Mouse (Mus musculus): ENCODE measurements around the gene Fads2.
"Not testable (repeated sequence)": the region's sequence is repeated elsewhere in the genome, so short reads cannot be mapped to it uniquely, and the experiment has no call there.

Gene Fads2

DNA sequence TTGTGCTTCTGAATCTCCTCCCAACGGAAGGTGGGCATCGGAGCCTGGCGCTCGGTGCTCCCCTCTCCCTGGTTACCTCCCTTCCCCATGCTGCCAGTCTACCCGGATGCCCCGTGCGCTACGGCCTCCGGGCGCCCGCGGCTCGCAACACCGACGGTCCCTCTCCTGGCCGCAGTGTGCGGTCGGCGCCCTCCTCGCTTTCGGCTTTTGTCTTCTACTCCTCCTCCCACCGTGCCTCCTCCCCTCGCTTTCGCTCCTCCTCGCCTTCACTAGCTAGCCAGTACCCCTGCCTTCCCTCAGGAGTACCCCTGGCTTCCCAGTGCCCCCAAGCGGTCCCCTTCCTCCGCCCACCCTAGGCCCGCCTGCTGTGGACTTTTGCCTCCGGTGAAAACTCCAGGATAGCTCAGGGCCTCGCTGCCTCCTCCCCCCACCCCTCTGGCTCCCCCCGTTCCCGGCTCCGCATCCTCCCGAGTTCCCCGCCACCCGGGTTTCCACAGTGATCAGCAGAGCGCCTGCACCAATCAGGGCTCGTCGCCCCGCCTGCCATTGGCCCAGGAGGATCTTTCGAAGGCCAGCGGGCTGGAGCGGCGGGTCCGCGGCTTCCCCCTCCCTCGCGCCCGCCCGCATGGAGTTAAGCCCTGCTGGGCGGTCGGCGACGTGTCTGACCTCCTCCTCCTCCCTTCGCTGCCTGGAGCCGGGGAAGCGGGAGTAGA is at the start of gene Fads2:
Gene Fads2 (minus strand): TSS at position 406 of the 713 bp plus-strand sequence.
- peak; percentile 79 for DNase-seq

DNA sequence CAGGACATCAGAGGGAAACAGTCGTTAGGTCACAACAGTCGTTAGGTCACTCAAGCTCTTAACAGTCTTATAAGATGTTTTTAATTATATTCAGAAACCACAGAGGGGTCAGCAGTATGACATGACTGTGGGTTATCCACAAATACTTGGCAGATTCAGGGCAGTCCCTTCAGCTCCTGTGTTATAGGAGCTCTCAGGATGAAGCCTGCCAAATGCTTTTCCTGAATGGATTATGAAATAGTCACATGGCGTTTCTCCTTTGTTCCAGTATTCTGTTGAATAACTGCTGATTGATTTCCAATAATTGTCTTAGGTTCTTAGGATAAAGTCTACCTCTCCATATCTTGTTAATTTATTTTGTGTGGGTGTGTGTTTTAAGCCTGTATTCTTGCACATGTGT is 47.6 kb upstream of the Fads2 start:
- DNase-seq: no peak

DNA sequence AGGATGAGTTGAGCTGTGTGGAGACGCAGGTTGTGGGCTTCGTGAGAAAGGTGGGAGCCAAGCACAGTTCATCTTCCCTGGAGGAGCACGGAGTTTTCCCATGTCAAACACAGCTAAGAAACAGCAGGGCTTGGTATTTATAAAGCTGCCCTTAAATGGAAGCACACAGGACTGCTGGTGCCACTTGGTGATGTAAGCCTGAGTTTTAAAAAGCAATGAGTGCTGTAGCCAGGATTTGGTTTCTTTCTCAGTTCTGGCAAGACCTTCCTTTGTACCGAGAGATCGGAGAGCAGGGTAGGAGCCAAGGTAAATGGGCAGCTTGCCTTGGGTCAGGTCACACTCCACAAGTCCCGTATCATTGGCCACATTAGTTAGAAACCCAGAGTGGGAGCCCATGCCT is 47.0 kb upstream of the Fads2 start:
- DNase-seq: no peak

DNA sequence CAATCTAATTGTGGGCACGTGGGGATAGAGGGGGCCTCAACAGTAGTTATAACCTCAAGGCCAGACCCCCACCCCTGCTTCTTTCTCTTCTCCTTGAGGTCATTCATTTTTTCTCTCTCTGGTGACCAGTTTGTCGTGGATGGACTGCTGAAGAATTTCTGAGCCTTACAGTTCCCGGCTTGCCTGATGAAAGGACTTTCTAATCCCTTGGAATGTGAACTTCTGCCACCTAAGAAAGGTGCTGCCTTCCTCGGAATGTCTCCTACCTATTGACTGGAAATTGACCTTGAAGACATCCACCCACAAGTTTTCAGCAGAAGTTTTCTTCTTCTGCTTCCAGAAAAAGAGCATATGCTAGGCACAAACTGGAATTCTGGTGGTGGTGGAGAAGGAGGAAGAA is 42.9 kb upstream of the Fads2 start:
- DNase-seq: no peak

- no peak for DNase-seq
These were observed 42.1 kb upstream of the Fads2 start for GRCm38 (mm10) chr19:10143667-10144066.

DNA sequence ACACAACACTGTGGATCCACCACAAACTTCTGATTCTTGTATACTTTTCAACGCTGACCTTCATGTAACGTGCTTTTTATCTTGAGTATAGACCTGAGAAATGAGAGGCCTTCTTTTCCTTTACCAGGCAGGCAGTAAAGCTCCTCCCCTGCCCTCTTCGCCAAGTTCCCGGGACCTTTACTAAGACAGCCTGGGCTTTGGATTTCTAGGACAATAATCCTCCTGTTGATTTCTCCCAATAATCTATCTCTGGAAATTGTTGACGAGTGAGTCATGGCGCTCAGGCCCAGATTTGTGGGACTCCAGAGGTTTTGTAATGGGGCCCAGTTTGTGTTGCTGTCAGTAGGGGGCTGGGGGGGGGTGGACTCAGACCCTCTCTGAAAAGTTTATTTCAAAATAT is 38.2 kb upstream of the Fads2 start:
- no peak for DNase-seq

- DNase-seq: no peak
These were observed 35.9 kb upstream of the Fads2 start for GRCm38 (mm10) chr19:10137423-10137822.

GRCm38 (mm10) chr19:10134692-10135091 is 33.1 kb upstream of the Fads2 start:
- no peak for DNase-seq

GRCm38 (mm10) chr19:10129547-10129946 is 28.0 kb upstream of the Fads2 start:
- DNase-seq: not testable (repeated sequence)

GRCm38 (mm10) chr19:10126479-10127250 is 25.1 kb upstream of the Fads2 start:
- no peak for DNase-seq

GRCm38 (mm10) chr19:10123892-10124634 is 22.5 kb upstream of the Fads2 start:
- DNase-seq: no peak

- no peak for DNase-seq
These were observed 20.6 kb upstream of the Fads2 start for GRCm38 (mm10) chr19:10122021-10122631.

- no peak for DNase-seq
These were observed 15.1 kb upstream of the Fads2 start for GRCm38 (mm10) chr19:10116641-10117040.

DNA sequence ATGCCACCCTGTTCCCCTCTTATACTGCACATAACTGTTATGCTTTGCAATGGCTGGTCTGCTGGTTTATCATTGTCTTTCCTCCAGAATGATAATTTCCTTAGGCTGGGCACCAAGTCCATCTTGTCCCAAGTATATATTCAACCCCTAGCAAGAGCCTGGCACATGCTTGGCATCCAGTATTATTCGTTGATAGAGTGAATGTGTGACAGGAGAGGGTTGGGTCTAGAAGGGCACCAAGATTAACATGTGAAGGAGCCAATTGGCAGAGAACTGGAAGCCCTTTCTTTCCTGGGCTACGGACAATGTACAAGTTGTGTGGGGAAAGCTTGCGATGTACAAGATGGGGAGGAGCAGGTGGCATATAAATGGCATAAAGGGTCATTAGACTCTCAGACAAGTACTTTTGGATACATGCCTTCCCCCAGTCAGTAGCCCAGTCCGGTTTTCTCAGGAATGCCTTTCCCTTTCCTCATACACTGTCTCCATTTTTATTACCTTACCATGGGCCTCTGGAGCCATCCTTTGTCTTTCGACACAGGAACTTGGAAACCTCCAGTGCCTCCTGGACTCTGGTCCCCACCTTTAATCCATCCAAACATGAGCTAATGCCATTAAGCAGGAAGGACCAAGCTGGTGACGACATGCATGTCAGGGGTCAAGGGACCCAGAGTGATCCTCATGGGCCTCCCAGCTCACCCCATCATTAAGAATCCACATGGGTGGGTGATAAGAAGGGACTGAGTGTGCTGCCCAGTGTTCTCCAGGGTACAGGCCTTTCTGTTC is 14.0 kb upstream of the Fads2 start:
- no peak for DNase-seq

DNA sequence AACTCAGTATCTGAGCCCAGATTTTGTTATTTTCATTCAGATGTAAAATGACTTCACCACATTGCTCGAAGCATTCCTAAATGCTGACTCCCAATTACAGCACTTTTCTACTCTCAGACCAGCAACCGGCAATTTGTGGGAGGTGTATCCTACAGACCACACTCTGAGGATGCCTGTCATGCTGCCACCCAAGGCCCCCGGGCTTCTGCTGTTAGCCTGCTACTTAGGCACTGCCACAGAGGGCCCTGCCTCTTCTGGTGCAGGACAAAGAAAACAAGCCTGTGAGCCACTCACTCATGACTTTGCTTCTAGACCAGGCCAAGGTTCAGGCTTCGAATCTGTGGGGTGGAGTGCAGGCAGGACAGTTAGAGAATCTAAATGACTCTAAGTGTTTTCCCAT is 11.4 kb upstream of the Fads2 start:
- no peak for DNase-seq

DNA sequence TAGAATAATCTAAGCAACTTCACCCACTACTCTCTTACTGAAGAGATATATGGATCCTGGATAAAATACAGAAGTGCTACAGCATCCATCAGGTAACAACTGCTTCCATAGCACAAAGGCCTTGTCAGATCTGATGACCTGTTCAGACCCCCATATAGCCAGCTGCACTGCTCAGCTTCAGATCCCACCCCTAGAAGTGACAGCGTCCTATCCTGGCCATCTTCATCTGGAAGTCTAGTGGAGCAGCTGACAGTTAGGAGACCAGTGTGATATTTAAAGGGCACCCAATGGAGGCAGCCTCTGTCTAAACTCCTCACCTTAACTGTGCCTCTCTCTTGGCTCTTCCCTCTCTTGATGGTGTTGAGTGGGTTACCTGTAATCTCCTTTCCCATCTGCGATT is 7.1 kb upstream of the Fads2 start:
- DNase-seq: no peak

GRCm38 (mm10) chr19:10108129-10108528 is 6.6 kb upstream of the Fads2 start:
- no peak for DNase-seq

GRCm38 (mm10) chr19:10107051-10107611 is 5.6 kb upstream of the Fads2 start:
- no peak for DNase-seq

DNA sequence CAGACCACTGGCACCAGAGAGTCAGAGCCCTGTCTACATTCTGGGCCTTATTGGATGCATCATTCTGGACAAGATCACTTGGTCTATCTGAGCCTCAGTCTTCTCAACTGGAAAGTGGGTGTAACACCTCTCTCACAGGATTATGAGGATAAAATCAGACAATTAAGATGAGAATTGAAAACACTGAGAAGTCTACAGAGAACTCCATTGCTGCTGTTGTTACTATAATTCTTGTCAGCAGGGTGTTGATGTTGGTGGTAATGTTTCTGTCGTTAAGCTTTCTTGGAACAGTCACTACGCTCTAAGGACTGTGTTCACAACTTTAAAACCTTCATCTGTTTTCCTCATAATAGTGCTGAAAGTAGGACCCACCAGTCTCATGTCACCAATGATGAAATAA is 5.1 kb upstream of the Fads2 start:
- no peak for DNase-seq

DNA sequence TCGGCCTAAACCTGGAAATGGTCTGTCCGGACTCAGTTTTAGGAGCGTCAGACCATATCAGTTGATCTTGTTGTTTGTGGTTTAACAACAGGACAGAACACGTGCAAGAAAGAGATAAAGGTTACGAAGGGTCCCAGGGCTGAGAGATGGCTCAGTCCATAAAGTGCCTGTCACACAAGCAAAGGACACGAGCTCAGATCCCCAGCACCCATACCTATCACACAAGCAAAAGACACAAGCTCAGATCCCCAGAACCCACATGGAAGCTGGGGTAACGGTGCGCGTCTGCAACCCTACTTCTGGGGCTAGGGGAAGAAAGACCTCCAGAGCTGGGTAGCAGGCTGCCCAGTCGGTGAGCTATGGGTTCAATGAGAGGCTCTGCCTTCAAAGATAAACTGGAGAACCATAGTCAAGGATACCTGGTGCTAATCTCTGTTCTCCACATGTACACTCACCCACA is 3.5 kb upstream of the Fads2 start:
- no peak for DNase-seq

DNA sequence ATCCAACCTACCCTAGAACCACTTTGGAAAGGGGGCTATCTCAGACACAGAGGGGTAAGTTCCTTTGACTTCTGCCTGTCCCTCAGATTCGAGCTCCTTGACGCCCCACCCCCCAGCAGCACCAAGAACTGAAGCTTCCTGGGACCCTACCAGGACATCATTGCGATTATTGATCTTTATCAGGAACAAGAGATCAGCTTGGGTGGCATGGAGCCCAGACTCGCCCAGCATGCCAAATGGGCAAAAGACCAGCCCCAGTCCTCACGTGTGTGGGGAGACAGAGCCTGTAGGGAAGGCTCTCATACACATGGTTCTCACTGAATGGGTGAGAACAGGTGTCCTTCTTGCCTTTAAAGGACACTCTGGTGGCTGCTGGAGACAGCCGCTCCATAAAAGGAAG is 2.7 kb upstream of the Fads2 start:
- no peak for DNase-seq

Data from thymus, postnatal 4 days (tissue).